Mouse (Mus musculus) heart, postnatal 0 days (tissue): Measurements from ENCODE around the gene Tomm20.
A peak's percentile ranks its signal among the peaks of the same experiment; 100 is the strongest.

ENCODE experiments used
- CTCF ChIP-seq: IDR thresholded peaks from 2 replicates; pipeline ENCODE4 v1.5.1; 2016; ENCODE audit warnings: antibody characterized with exemption, control low read depth, low read depth
- EP300 ChIP-seq: IDR thresholded peaks from 2 replicates; pipeline ENCODE4 v1.6.1; 2016; ENCODE audit warnings: antibody characterized with exemption, low read depth

GRCm38 (mm10) chr8:126935932-126936331 is 9.7 kb downstream of the Tomm20 start:
- TF ChIP-seq EP300, result no peak
- TF ChIP-seq CTCF, result peak; percentile 70
